8 mouse cellular contexts compared by ENCODE assay signal in the genomic region with DNA sequence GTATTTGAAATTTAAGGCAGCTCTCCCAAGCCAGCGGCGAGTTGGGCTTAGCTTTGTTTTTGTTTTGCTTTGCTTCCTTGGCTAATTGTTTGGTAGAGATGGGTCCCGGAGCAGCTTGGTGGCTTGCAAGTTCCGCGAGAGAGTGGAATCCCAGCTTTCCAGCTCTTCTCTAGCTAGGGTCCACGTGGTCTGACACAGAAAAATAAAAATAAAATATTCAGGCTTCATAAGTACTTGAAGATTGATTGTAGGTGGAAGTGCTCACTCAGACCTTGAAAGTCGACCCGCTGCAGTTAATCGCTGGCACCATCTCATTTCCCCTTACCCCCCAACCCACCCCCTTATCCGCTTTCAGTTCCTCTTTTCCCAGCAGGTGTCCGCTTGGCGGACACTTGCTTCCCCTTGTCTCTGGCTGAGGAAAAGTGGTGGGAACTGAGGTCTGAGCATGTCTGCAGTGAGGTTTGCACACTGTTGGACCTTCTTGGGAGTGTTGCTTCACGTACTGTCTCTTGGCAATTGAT.
DNase-seq lines count a peak whose midpoint lies in the region; ATAC-seq and TF ChIP-seq lines count a peak whose summit lies in the region.

No protein-coding gene starts in this region.

- 0% methylated on average over 13 of the region's 13 CpGs for WGBS in heart, adult 2 months
- WGBS in kidney, adult 2 months, result 4% methylated on average over 13 of the region's 13 CpGs
- WGBS in lung, adult 2 months, result 2% methylated on average over 13 of the region's 13 CpGs
- WGBS in neural tube, embryonic 15.5 days, result 2% methylated on average over 13 of the region's 13 CpGs

- H3K4me3 ChIP-seq in heart, adult 2 months, result peak overlapping the region; percentile 48
- peak overlapping the region; percentile 17 for H3K4me3 ChIP-seq in kidney, adult 2 months (ENCODE audit: insufficient read depth, low read depth, low read length)
- H3K4me3 ChIP-seq in lung, adult 2 months (replicated peaks; ENCODE audit: extremely low read depth, low read depth, low read length), result peak overlapping the region; percentile 52
- peak overlapping the region; percentile 42 for H3K4me3 ChIP-seq in neural tube, embryonic 15.5 days (replicated peaks)

- H3K4me2 ChIP-seq in neural tube, embryonic 15.5 days, result peak overlapping the region; percentile 84

- no peaks in the 10 kb centered on the region for H3K79me2 ChIP-seq in heart, adult 2 months (replicated peaks; ENCODE audit: control insufficient read depth, insufficient read depth, low read length)

- no peak for TF ChIP-seq CTCF in heart, adult 2 months (IDR thresholded peaks at IDR 0.05)
- no peak for TF ChIP-seq CTCF in kidney, adult 2 months (conservative IDR thresholded peaks at IDR 0.05; ENCODE audit: insufficient read depth, insufficient read length, low read depth, low read length)
- no peak for TF ChIP-seq CTCF in lung, adult 2 months (IDR thresholded peaks at IDR 0.05; ENCODE audit: insufficient read depth, low read length)

- DNase-seq in layer of hippocampus, adult 9-11 months, result peak; percentile 64
- no peak for DNase-seq in layer of hippocampus, postnatal 25 days (ENCODE audit: extremely low spot score in 1 of 2, low spot score in 1 of 2)
- DNase-seq in adrenal gland, adult 8-10 months, result peak; percentile 27
- peak; percentile 52 to 62 for DNase-seq in heart, adult 2 months
- DNase-seq in kidney, adult 2 months, result peak; percentile 68
- DNase-seq in lung, adult 2 months, result no peak
- no peak for DNase-seq in retina, embryonic 14.5 days (ENCODE audit: low spot score)

- H3K9ac ChIP-seq in heart, adult 2 months (ENCODE audit: low read depth, low read length), result peak overlapping the region; percentile 75
- H3K9ac ChIP-seq in neural tube, embryonic 15.5 days (replicated peaks), result peak overlapping the region; percentile 41

- peak; percentile 51 for ATAC-seq in neural tube, embryonic 15.5 days (ENCODE audit: low FRiP score)

- intact Hi-C loops in heart, adult 2 months (cut with DNase I), result loop anchor here (2.0 to 5.0 kb wide), 4 partner anchors 53 to 293 kb away; no protein-coding TSS in a partner anchor

- peaks cover 2% of the 10 kb centered on the region; the same call in 1 of the 2 replicates for H3K36me3 ChIP-seq in heart, adult 2 months (ENCODE audit: control insufficient read depth, insufficient read depth, low read length)
- H3K36me3 ChIP-seq in kidney, adult 2 months (ENCODE audit: control insufficient read depth, insufficient read depth, low read length), result no peaks in the 10 kb centered on the region
- no peaks in the 10 kb centered on the region for H3K36me3 ChIP-seq in neural tube, embryonic 15.5 days

- no peaks in the 10 kb centered on the region for H3K9me3 ChIP-seq in neural tube, embryonic 15.5 days (replicated peaks)

- peaks cover 10% of the 10 kb centered on the region for H3K4me1 ChIP-seq in heart, adult 2 months (ENCODE audit: control insufficient read depth, insufficient read depth, low read length)
- peaks cover 5% of the 10 kb centered on the region; the same call in 1 of the 2 replicates for H3K4me1 ChIP-seq in kidney, adult 2 months (ENCODE audit: control insufficient read depth, insufficient read depth, low read length)
- H3K4me1 ChIP-seq in lung, adult 2 months (ENCODE audit: control insufficient read depth, insufficient read depth, low read length), result no peaks in the 10 kb centered on the region; the same call in 1 of the 2 replicates
- H3K4me1 ChIP-seq in neural tube, embryonic 15.5 days, result peaks cover 12% of the 10 kb centered on the region

- H3K27ac ChIP-seq in heart, adult 2 months, result peak overlapping the region; percentile 72
- peak overlapping the region; percentile 69 for H3K27ac ChIP-seq in kidney, adult 2 months (ENCODE audit: insufficient read depth, low read depth, low read length)
- H3K27ac ChIP-seq in neural tube, embryonic 15.5 days (replicated peaks), result peak overlapping the region; percentile 60

- H3K27me3 ChIP-seq in heart, adult 2 months (ENCODE audit: control insufficient read depth, insufficient read depth, low read length), result no peaks in the 10 kb centered on the region
- no peaks in the 10 kb centered on the region for H3K27me3 ChIP-seq in kidney, adult 2 months (replicated peaks; ENCODE audit: control insufficient read depth, insufficient read depth, low read length)
- H3K27me3 ChIP-seq in neural tube, embryonic 15.5 days (replicated peaks), result no peaks in the 10 kb centered on the region

- TF ChIP-seq EP300 in heart, adult 2 months (IDR thresholded peaks at IDR 0.05; ENCODE audit: insufficient read depth, low read depth, low read length), result no peak

- no peak for TF ChIP-seq POLR2A in heart, adult 2 months (IDR thresholded peaks at IDR 0.05; ENCODE audit: insufficient read depth, low read depth, low read length)
- no peak for TF ChIP-seq POLR2A in kidney, adult 2 months (IDR thresholded peaks at IDR 0.05; ENCODE audit: low read depth, low read length)
- 0 out of 2 replicates have a peak, but pooled peaks have one; percentile 7 for TF ChIP-seq POLR2A in lung, adult 2 months (IDR thresholded peaks at IDR 0.05; ENCODE audit: borderline replicate concordance, extremely low read depth, low read depth, low read length)

Comparison
In these comparisons a context has a peak if more than half of its experiments do, and no peak if none do; other contexts are left out.
1. DNase-seq: peak in layer of hippocampus, adult 9-11 months (single experiment), adrenal gland, adult 8-10 months (single experiment), heart, adult 2 months (2 of 2) and kidney, adult 2 months (single experiment); none in layer of hippocampus, postnatal 25 days (0 of 2), lung, adult 2 months (single experiment) and retina, embryonic 14.5 days (single experiment).
2. Peak in every context shown above with its lines, with median percentiles within 50 percentile points of each other: H3K27ac ChIP-seq and H3K4me3 ChIP-seq.